Comparison of ENCODE assay signal across 8 mouse cellular contexts in genomic region chr16:62940388-62941003, GRCm38 (mm10).
DNase-seq lines count a peak whose midpoint lies in the region; ATAC-seq and TF ChIP-seq lines count a peak whose summit lies in the region.

No protein-coding gene starts in this region.

- peak overlapping the region; percentile 61 for H3K4me2 ChIP-seq in liver, postnatal 0 days (ENCODE audit: low read depth, low read length)
- peak overlapping the region; percentile 41 for H3K4me2 ChIP-seq in neural tube, embryonic 13.5 days

- no peak overlapping the region for H3K9ac ChIP-seq in liver, postnatal 0 days (replicated peaks)
- no peak overlapping the region for H3K9ac ChIP-seq in neural tube, embryonic 13.5 days

- WGBS in large intestine, adult 2 months = 20% methylated on average over 16 of the region's 16 CpGs
- 20% methylated on average over 16 of the region's 16 CpGs for WGBS in liver, postnatal 0 days (ENCODE audit: insufficient replicate concordance)
- 19% methylated on average over 16 of the region's 16 CpGs for WGBS in neural tube, embryonic 13.5 days

- peak overlapping the region; percentile 28; the same call in 1 of the 2 replicates for H3K4me3 ChIP-seq in liver, postnatal 0 days (ENCODE audit: low read depth, low read length)
- no peak overlapping the region for H3K4me3 ChIP-seq in neural tube, embryonic 13.5 days

- no peaks in the 10 kb centered on the region for H3K9me3 ChIP-seq in liver, postnatal 0 days (ENCODE audit: low read length)
- no peaks in the 10 kb centered on the region for H3K9me3 ChIP-seq in neural tube, embryonic 13.5 days

- peak; percentile 74 for ATAC-seq in liver, postnatal 0 days
- peak; percentile 64 for ATAC-seq in neural tube, embryonic 13.5 days (ENCODE audit: low read depth)

- no peaks in the 10 kb centered on the region for H3K36me3 ChIP-seq in liver, postnatal 0 days (replicated peaks; ENCODE audit: insufficient read depth, low read length)
- H3K36me3 ChIP-seq in neural tube, embryonic 13.5 days = no peaks in the 10 kb centered on the region

- H3K27me3 ChIP-seq in liver, postnatal 0 days (ENCODE audit: insufficient read depth, low read length) = no peaks in the 10 kb centered on the region
- H3K27me3 ChIP-seq in neural tube, embryonic 13.5 days = no peaks in the 10 kb centered on the region

- intact Hi-C loops in heart, postnatal 14 days (cut with DNase I) = loop anchor here (5.0 to 10.0 kb wide), 2 partner anchors 924 to 1807 kb away; partner anchors contain the start of gene Epha3

- TF ChIP-seq EP300 in liver, postnatal 0 days (IDR thresholded peaks at IDR 0.05; ENCODE audit: low read depth) = no peak

- H3K4me1 ChIP-seq in liver, postnatal 0 days (ENCODE audit: insufficient read depth) = no peaks in the 10 kb centered on the region
- peaks cover 26% of the 10 kb centered on the region for H3K4me1 ChIP-seq in neural tube, embryonic 13.5 days (replicated peaks)

- H3K27ac ChIP-seq in liver, postnatal 0 days (ENCODE audit: low read depth) = no peak overlapping the region
- no peak overlapping the region for H3K27ac ChIP-seq in neural tube, embryonic 13.5 days (replicated peaks)

- peak; percentile 35 to 49 for DNase-seq in CD8-positive naive resting alpha-beta T cell, adult 2 months (ENCODE audit: low read depth in 2 of 2, low spot score in 2 of 2)
- peak; percentile 68 for DNase-seq in brain, embryonic 18.5 days (ENCODE audit: low read depth, low spot score)
- peak; percentile 42 for DNase-seq in fibroblast of lung, adult 2 months (ENCODE audit: low read depth)
- peak; percentile 70 to 78 for DNase-seq in heart, postnatal 14 days
- DNase-seq in large intestine, adult 2 months (ENCODE audit: low read depth, low spot score) = peak; percentile 27
- DNase-seq in liver, postnatal 0 days = peak; percentile 78
- peak; percentile 19 for DNase-seq in testis, postnatal 14 days (ENCODE audit: low spot score)

- TF ChIP-seq CTCF in liver, postnatal 0 days (IDR thresholded peaks at IDR 0.05; ENCODE audit: low read depth) = peak; percentile 89

Comparison
In these comparisons a context has a peak if more than half of its experiments do, and no peak if none do; other contexts are left out.
1. DNase-seq: peak in every context shown above with its lines; median percentile 78 in liver, postnatal 0 days; 74 in heart, postnatal 14 days; 68 in brain, embryonic 18.5 days; 42 in CD8-positive naive resting alpha-beta T cell, adult 2 months; 42 in fibroblast of lung, adult 2 months; 27 in large intestine, adult 2 months; 19 in testis, postnatal 14 days.